Mouse (Mus musculus) limb, embryonic 12.5 days (tissue): ENCODE measurements at regions not wholly inside any gene's neighbourhood (a gene's known extent, or its start where the extent isn't known, plus 50 kb on each side); places are given as distances from the start of the nearest gene placed in this dataset.

ENCODE experiments used
- ATAC-seq: fragments of 200-750 bp; cut with Nextera tagmentation; 2 replicates; pipeline ENCODE4 v1.8.0; 2017; ENCODE audit warnings: low read depth, moderate TSS enrichment; ENCODE audit not compliant: insufficient number of reproducible peaks, insufficient read depth, low FRiP score, low TSS enrichment
- H3K27ac ChIP-seq: fragments of 300-500 bp; sonication (generic); 2 replicates; pipeline ENCODE4 v1.5.1; 2016; ENCODE audit warnings: mild to moderate bottlenecking, moderate library complexity
- H3K27me3 ChIP-seq: fragments of 300-500 bp; sonication (generic); 2 replicates; pipeline ENCODE4 v1.6.1; 2016; ENCODE audit warnings: mild to moderate bottlenecking, moderate library complexity
- H3K36me3 ChIP-seq: fragments of 300-500 bp; sonication (generic); 2 replicates; pipeline ENCODE4 v1.6.1; 2016; ENCODE audit warnings: mild to moderate bottlenecking, moderate library complexity
- H3K4me1 ChIP-seq: fragments of 300-500 bp; sonication (generic); replicated peaks from 2 replicates; pipeline ENCODE4 v1.6.1; 2016
- H3K4me2 ChIP-seq: fragments of 300-500 bp; sonication (generic); 2 replicates; pipeline ENCODE4 v1.6.1; 2016; ENCODE audit warnings: mild to moderate bottlenecking, moderate library complexity
- H3K4me3 ChIP-seq: fragments of 300-500 bp; sonication (generic); replicated peaks from 2 replicates; pipeline ENCODE4 v1.5.1; 2016; ENCODE audit warnings: mild to moderate bottlenecking
- H3K9ac ChIP-seq: fragments of 300-500 bp; sonication (generic); replicated peaks from 2 replicates; pipeline ENCODE4 v1.6.1; 2016; ENCODE audit warnings: mild to moderate bottlenecking, moderate library complexity
- H3K9me3 ChIP-seq: fragments of 300-500 bp; sonication (generic); 2 replicates; pipeline ENCODE4 v1.6.1; 2016; ENCODE audit warnings: mild to moderate bottlenecking, moderate library complexity
- WGBS: fragments of 180-500 bp; shearing (Covaris S2); methylation state at CpG from one replicate; pipeline ENCODE4 v1.1.7; 2016; 5-methylcytosine and 5-hydroxymethylcytosine counted together

DNA sequence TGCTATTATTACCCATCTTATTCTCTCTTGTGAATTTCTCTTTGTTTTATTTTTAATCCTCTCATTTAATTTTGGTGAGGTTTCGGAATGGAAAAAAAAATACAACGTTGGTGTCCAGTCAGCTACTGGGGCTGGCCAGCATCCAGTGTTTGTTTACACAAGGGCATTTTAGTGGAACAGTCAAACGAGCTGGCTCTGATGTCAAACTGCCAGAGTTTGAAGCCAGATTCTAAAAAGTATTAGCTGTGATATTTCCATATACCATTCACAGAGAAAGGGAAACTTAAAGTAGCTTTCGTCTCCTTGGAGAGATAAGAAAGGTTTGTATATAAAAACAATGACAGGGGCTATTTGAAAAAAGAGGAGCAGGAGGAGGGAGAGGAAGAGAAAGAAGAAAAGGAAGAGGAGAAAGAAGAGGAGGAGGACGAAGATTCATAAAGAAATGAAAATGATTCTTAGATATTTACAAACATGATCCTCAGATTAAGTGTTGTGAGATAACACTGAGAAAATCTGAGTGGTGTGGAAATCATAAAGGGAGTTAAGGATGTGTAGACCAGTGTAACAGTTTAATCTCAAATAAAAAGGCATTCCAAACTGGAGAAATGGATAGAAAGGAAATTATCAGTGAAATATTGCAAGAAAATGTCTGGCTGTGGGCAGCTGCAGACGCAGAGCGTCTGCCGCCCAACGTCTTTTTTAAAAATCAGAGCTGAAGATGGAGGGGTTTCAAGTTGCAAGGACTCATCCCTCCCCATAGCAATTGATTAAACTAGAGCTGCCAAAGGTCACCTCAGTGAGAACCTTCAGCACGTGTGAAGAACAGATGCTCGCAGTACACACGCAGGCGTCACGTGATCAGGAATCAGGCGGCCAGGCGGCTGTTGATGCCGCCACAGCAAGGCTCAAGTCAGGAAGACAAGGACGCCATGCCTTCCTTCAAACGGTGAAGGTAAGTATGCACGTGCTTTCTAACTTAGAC is 190.3 kb upstream of the Ipo5 start:
- WGBS: 66% methylated on average over 20 of the region's 20 CpGs
- Histone ChIP-seq H3K4me2 (no peak overlapping the region), H3K27me3 (no peaks in the 10 kb centered on the region), H3K9ac (no peak overlapping the region), H3K9me3 (no peaks in the 10 kb centered on the region), H3K27ac (no peak overlapping the region), H3K36me3 (no peaks in the 10 kb centered on the region), H3K4me3 (no peak overlapping the region), H3K4me1 (no peaks in the 10 kb centered on the region)
- no peak for ATAC-seq

GRCm38 (mm10) chr14:120721593-120722461 is 189.2 kb upstream of the Ipo5 start:
- H3K4me3 ChIP-seq: no peak overlapping the region
- no peaks in the 10 kb centered on the region for H3K27me3 ChIP-seq
- ATAC-seq: no peak
- no peak overlapping the region for H3K4me2 ChIP-seq
- no peak overlapping the region for H3K9ac ChIP-seq
- H3K36me3 ChIP-seq: no peaks in the 10 kb centered on the region
- H3K9me3 ChIP-seq: no peaks in the 10 kb centered on the region
- no peak overlapping the region for H3K27ac ChIP-seq
- whole genome bisulfite sequencing: 76% methylated on average over 6 of the region's 6 CpGs
- H3K4me1 ChIP-seq: no peaks in the 10 kb centered on the region

GRCm38 (mm10) chr14:120722546-120723112 is 188.4 kb upstream of the Ipo5 start:
- Histone ChIP-seq H3K27me3 (no peaks in the 10 kb centered on the region), H3K4me3 (no peak overlapping the region), H3K4me1 (no peaks in the 10 kb centered on the region), H3K9ac (no peak overlapping the region), H3K27ac (no peak overlapping the region), H3K9me3 (no peaks in the 10 kb centered on the region), H3K4me2 (no peak overlapping the region), H3K36me3 (no peaks in the 10 kb centered on the region)
- WGBS: 64% methylated on average over 6 of the region's 6 CpGs
- ATAC-seq: no peak

- ATAC-seq: no peak
- Histone ChIP-seq H3K27me3 (no peaks in the 10 kb centered on the region), H3K36me3 (no peaks in the 10 kb centered on the region), H3K4me3 (no peak overlapping the region), H3K4me1 (peaks cover 8% of the 10 kb centered on the region; the same call in 1 of the 2 replicates), H3K4me2 (no peak overlapping the region), H3K9me3 (no peaks in the 10 kb centered on the region), H3K27ac (no peak overlapping the region), H3K9ac (no peak overlapping the region)
- 88% methylated on average over 10 of the region's 10 CpGs for WGBS
These were observed 182.9 kb upstream of the Ipo5 start for GRCm38 (mm10) chr14:120728107-120728506.

GRCm38 (mm10) chr14:120730226-120730625 is 180.8 kb upstream of the Ipo5 start:
- Histone ChIP-seq H3K9me3 (no peaks in the 10 kb centered on the region), H3K27ac (no peak overlapping the region), H3K4me3 (no peak overlapping the region), H3K9ac (no peak overlapping the region), H3K4me1 (peaks cover 8% of the 10 kb centered on the region; the same call in 1 of the 2 replicates), H3K27me3 (no peaks in the 10 kb centered on the region), H3K4me2 (no peak overlapping the region), H3K36me3 (no peaks in the 10 kb centered on the region)
- ATAC-seq: 0 out of 2 replicates have a peak, but pooled peaks have one; percentile 15
- WGBS: 38% methylated on average over 3 of the region's 3 CpGs

GRCm38 (mm10) chr14:120731679-120732281 is 179.2 kb upstream of the Ipo5 start:
- ATAC-seq: no peak
- Histone ChIP-seq H3K27ac (no peak overlapping the region), H3K9ac (no peak overlapping the region), H3K27me3 (no peaks in the 10 kb centered on the region), H3K4me2 (no peak overlapping the region), H3K36me3 (no peaks in the 10 kb centered on the region), H3K4me1 (peaks cover 8% of the 10 kb centered on the region; the same call in 1 of the 2 replicates), H3K9me3 (no peaks in the 10 kb centered on the region), H3K4me3 (no peak overlapping the region)
- 60% methylated on average over 7 of the region's 7 CpGs for WGBS

GRCm38 (mm10) chr14:120732400-120733138 is 178.5 kb upstream of the Ipo5 start:
- Histone ChIP-seq H3K4me3 (no peak overlapping the region), H3K9me3 (no peaks in the 10 kb centered on the region), H3K27me3 (no peaks in the 10 kb centered on the region), H3K9ac (no peak overlapping the region), H3K4me2 (no peak overlapping the region), H3K36me3 (no peaks in the 10 kb centered on the region), H3K27ac (no peak overlapping the region), H3K4me1 (peaks cover 8% of the 10 kb centered on the region; the same call in 1 of the 2 replicates)
- 84% methylated on average over 15 of the region's 15 CpGs for WGBS
- ATAC-seq: no peak

GRCm38 (mm10) chr14:120741492-120742054 is 169.5 kb upstream of the Ipo5 start:
- no peak overlapping the region for H3K27ac ChIP-seq
- H3K27me3 ChIP-seq: no peaks in the 10 kb centered on the region
- ATAC-seq: no peak
- WGBS: 91% methylated on average over 5 of the region's 5 CpGs
- no peak overlapping the region for H3K4me3 ChIP-seq
- no peaks in the 10 kb centered on the region for H3K4me1 ChIP-seq
- no peak overlapping the region for H3K9ac ChIP-seq
- no peaks in the 10 kb centered on the region for H3K36me3 ChIP-seq
- H3K4me2 ChIP-seq: no peak overlapping the region
- H3K9me3 ChIP-seq: no peaks in the 10 kb centered on the region

DNA sequence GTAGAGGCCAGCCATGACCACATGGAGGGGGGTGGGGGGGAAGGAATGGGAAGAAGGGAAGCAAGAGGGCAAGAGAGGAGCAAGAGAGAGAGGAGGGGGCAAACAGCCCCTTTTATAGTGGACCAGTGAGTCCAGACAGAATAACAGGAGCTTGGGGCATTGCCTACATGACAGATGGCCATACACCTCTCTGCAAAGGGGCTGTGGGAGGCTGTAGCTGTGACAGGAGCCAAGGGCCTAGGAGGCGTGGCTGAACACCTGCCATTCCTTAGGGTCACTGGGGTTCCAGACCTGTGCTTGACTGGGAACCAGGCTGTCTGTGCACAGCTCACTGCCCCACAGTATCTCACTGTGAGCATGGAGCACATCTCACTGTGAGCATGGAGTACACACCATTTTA is 157.0 kb upstream of the Ipo5 start:
- Histone ChIP-seq H3K4me3 (no peak overlapping the region), H3K9ac (no peak overlapping the region), H3K4me2 (no peak overlapping the region), H3K27me3 (no peaks in the 10 kb centered on the region), H3K36me3 (no peaks in the 10 kb centered on the region), H3K4me1 (no peaks in the 10 kb centered on the region), H3K27ac (no peak overlapping the region), H3K9me3 (no peaks in the 10 kb centered on the region)
- 52% methylated on average over 1 of the region's 1 CpGs for WGBS
- ATAC-seq: no peak

DNA sequence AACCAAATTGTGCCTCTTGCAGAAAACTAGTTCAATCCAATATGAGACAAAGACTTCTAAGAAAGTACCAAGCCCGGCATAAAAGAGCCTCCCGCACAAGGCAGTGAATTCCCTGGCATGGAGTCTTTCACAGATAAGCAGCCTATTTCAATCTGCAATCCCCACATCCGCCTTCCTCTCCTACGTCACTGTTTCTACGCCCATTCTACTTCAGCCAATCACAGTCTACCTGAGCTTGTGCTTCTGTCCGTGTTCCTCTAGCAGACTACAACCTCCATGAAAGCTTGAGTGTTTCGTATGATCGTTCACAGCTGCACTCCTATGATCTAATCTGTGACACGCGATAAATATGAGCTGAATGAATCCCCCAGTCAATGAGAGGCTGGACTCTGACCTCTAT is 155.6 kb upstream of the Ipo5 start:
- ATAC-seq: no peak
- no peak overlapping the region for H3K4me2 ChIP-seq
- 86% methylated on average over 10 of the region's 10 CpGs for WGBS
- no peak overlapping the region for H3K27ac ChIP-seq
- H3K36me3 ChIP-seq: no peaks in the 10 kb centered on the region
- H3K4me1 ChIP-seq: no peaks in the 10 kb centered on the region
- H3K27me3 ChIP-seq: no peaks in the 10 kb centered on the region
- H3K9me3 ChIP-seq: no peaks in the 10 kb centered on the region
- H3K4me3 ChIP-seq: no peak overlapping the region
- H3K9ac ChIP-seq: no peak overlapping the region
